Mouse (Mus musculus) liver, embryonic 14.5 days (tissue): ENCODE data around the gene Ndufc2.

Source experiments
- CTCF ChIP-seq: IDR thresholded peaks from 2 replicates; pipeline ENCODE4 v1.5.1; 2016; ENCODE audit warnings: antibody characterized with exemption, low read depth, control low read depth
- EP300 ChIP-seq: IDR thresholded peaks from 2 replicates; pipeline ENCODE4 v1.6.1; 2016; ENCODE audit warnings: antibody characterized with exemption, low read depth

DNA sequence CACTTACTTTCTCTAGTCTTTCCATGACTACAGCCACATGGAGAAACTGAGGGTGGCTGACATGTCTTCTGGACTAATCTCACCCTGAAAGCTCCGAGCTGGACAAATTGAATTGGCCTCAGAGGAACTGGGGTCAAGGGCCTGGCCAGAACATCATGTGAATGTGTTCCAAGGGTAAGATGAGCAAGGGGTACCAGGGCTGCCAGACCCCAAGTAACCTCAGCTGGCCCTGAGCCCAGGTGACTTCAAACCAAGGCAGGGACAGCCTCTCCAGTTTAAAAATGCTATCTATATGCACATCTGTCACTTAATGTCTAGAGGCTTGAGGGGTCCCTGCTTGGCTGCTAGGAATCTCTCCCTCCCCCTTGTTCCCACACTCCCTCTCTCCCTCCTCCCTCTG is 20.6 kb downstream of the Ndufc2 start:
- TF ChIP-seq EP300 (no peak), CTCF (no peak)
